Mouse (Mus musculus): ENCODE results near the gene Gfer. TPM values are rescaled to one million over a fixed set of nuclear protein-coding genes. Genes with fewer than 3 reads are reported as not detected.
A peak's percentile ranks its signal among the peaks of the same experiment; 100 is the strongest.

Gene Gfer
- polyA plus RNA-seq, 1 experiment from 2014 or later: 48.5 TPM

DNA sequence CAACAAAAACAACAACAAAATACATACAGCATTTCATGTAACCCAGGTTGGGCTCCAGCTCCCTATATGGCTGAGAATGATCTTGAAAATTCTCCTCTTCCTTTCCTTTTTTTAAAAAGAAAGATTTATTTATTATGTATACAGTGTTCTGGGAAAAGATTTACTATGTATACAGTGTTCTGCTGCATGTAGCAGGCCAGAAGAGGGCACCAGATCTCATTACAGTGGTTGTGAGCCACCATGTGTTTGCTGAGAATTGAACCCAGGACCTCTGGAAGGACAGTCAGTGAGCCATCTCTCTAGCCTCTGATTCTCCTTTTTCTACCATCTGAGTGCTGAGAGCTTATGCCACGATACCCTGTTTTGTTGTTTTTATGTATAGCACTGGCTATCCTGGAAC lies 38.6 kb upstream of the Gfer start:
- no peaks in the 10 kb centered on the region for H3K27me3 ChIP-seq (replicated peaks; ENCODE audit: control insufficient read depth, insufficient read depth, low read length)
- peaks cover 18% of the 10 kb centered on the region for H3K4me1 ChIP-seq (ENCODE audit: control insufficient read depth, insufficient read depth, low read length)
- ATAC-seq: no peak
- no peak overlapping the region for H3K4me2 ChIP-seq (ENCODE audit: low read depth, low read length)
- H3K9ac ChIP-seq (ENCODE audit: low read depth, low read length): no peak overlapping the region
- no peaks in the 10 kb centered on the region for H3K9me3 ChIP-seq (ENCODE audit: control insufficient read depth, low read length)
- WGBS: 83% methylated on average over 1 of the region's 1 CpGs
- no peaks in the 10 kb centered on the region for H3K36me3 ChIP-seq (ENCODE audit: control insufficient read depth, insufficient read depth, low read length)
- no peak overlapping the region for H3K27ac ChIP-seq (ENCODE audit: low read length)
- H3K4me3 ChIP-seq (ENCODE audit: low read length): no peak overlapping the region

DNA sequence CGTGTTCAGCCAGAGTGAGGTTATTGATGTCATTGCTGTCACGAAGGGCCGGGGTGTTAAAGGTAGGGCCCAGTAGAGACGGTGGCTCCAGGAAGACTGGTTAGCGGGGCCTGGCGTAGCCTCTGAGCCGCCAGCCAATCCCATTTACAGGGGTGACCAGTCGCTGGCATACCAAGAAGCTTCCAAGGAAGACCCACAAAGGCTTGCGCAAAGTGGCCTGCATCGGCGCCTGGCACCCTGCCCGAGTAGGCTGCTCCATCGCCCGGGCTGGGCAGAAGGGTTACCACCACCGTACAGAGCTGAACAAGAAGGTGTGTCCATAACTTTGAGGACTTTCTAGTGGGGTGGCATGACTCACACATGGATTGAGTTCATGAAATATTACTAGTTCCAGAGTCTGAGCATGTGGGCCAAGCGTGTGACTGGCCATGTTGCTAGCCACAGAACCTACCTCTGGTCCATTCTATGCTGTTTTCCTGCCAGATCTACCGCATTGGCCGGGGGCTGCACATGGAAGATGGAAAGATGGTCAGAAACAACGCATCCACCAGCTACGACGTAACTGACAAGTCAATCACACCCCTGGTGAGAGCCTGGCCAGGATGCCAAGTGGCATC lies 37.6 kb upstream of the Gfer start:
- Histone ChIP-seq H3K4me2 (ENCODE audit: low read depth, low read length) (no peak overlapping the region), H3K4me1 (ENCODE audit: control insufficient read depth, insufficient read depth, low read length) (peaks cover 18% of the 10 kb centered on the region), H3K9me3 (ENCODE audit: control insufficient read depth, low read length) (no peaks in the 10 kb centered on the region), H3K27ac (ENCODE audit: low read length) (no peak overlapping the region), H3K4me3 (ENCODE audit: low read length) (no peak overlapping the region), H3K9ac (ENCODE audit: low read depth, low read length) (no peak overlapping the region), H3K27me3 (replicated peaks; ENCODE audit: control insufficient read depth, insufficient read depth, low read length) (no peaks in the 10 kb centered on the region), H3K36me3 (ENCODE audit: control insufficient read depth, insufficient read depth, low read length) (no peaks in the 10 kb centered on the region)
- ATAC-seq: no peak
- 90% methylated on average over 21 of the region's 21 CpGs for WGBS

DNA sequence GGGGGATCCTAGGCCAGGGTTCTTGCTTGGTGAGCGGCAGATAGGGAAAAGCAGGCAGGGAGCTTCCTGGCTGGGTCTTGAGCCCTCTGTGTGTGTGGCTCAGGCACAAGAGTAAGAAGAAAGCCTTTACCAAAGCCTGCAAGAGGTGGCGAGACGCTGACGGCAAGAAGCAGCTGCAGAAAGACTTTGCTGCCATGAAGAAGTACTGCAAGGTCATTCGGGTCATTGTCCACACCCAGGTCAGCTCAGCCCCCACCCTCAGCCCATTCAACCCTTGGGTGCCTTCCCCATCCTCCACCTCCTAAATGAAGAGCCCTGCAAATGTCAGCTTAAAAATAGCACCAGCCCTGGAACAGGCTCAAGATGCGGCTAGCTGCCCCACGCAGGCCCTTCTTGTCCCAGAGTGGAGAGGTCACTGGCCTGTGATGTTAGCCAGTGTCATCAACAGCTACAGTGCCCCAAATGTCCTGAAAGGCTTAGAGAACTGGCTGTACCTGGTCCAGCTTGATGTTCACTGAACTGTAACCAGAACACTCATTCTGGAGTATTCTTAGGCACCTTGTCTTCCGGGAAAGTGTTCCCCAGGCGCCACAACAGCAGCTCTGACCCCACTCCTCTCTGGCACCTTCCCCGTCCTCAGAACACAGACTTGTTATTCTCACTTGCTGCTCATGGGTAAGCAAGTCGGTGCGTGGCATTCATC lies 36.4 kb upstream of the Gfer start:
- H3K4me3 ChIP-seq (ENCODE audit: low read length): no peak overlapping the region
- H3K4me1 ChIP-seq (ENCODE audit: control insufficient read depth, insufficient read depth, low read length): peaks cover 9% of the 10 kb centered on the region
- 0 out of 2 replicates have a peak overlapping the region, but pooled peaks have one; percentile 44 for H3K9ac ChIP-seq (ENCODE audit: low read depth, low read length)
- no peaks in the 10 kb centered on the region for H3K9me3 ChIP-seq (ENCODE audit: control insufficient read depth, low read length)
- H3K36me3 ChIP-seq (ENCODE audit: control insufficient read depth, insufficient read depth, low read length): no peaks in the 10 kb centered on the region
- H3K27me3 ChIP-seq (replicated peaks; ENCODE audit: control insufficient read depth, insufficient read depth, low read length): no peaks in the 10 kb centered on the region
- no peak for ATAC-seq
- H3K4me2 ChIP-seq (ENCODE audit: low read depth, low read length): no peak overlapping the region
- H3K27ac ChIP-seq (ENCODE audit: low read length): no peak overlapping the region
- WGBS: 81% methylated on average over 12 of the region's 12 CpGs

DNA sequence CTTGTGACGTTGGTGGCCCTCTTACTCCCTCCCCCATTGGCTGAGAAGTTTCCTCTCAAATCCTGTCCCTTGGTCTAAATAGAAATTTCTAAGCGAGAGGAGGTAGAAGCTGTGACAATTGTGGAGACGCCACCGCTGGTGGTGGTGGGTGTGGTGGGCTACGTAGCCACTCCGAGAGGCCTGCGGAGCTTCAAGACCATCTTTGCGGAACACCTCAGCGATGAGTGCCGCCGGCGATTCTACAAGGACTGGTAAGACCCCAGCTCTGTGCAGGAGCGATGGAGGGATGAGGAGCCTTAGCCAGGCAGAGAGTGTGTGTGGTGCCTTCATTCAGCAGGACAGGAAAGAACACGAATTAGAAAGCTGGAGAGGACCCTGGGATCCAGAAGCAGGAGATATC lies 34.8 kb upstream of the Gfer start:
- Histone ChIP-seq H3K4me2 (ENCODE audit: low read depth, low read length) (no peak overlapping the region), H3K4me3 (ENCODE audit: low read length) (no peak overlapping the region), H3K27me3 (replicated peaks; ENCODE audit: control insufficient read depth, insufficient read depth, low read length) (no peaks in the 10 kb centered on the region), H3K9me3 (ENCODE audit: control insufficient read depth, low read length) (no peaks in the 10 kb centered on the region), H3K4me1 (ENCODE audit: control insufficient read depth, insufficient read depth, low read length) (peaks cover 1% of the 10 kb centered on the region; the same call in 1 of the 2 replicates), H3K27ac (ENCODE audit: low read length) (no peak overlapping the region), H3K9ac (ENCODE audit: low read depth, low read length) (no peak overlapping the region), H3K36me3 (ENCODE audit: control insufficient read depth, insufficient read depth, low read length) (no peaks in the 10 kb centered on the region)
- WGBS: 82% methylated on average over 14 of the region's 14 CpGs
- ATAC-seq: no peak

DNA sequence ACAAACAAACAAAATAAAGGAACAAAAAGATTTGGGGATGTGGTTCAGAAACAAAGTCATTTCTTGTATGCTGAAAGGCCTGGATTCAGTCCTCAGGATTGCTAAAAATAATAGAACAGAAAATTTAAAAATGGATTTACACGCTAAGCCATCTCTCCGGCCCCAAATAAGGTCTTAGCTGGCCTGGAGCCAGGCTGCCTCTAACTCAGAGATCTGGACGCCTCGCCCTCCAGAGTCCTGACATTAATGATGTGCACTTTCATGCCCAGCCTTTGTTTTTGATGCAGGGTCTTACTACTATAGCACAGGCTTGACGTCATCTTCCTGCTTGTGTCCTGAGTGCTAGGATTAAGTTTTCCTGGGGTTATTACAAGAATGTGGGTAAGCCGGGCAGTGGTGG lies 33.1 kb upstream of the Gfer start:
- no peak for ATAC-seq
- H3K9ac ChIP-seq (ENCODE audit: low read depth, low read length): no peak overlapping the region
- no peaks in the 10 kb centered on the region for H3K9me3 ChIP-seq (ENCODE audit: control insufficient read depth, low read length)
- 58% methylated on average over 6 of the region's 6 CpGs for WGBS
- H3K27me3 ChIP-seq (replicated peaks; ENCODE audit: control insufficient read depth, insufficient read depth, low read length): no peaks in the 10 kb centered on the region
- no peak overlapping the region for H3K4me2 ChIP-seq (ENCODE audit: low read depth, low read length)
- no peak overlapping the region for H3K4me3 ChIP-seq (ENCODE audit: low read length)
- no peaks in the 10 kb centered on the region for H3K4me1 ChIP-seq (ENCODE audit: control insufficient read depth, insufficient read depth, low read length)
- no peaks in the 10 kb centered on the region for H3K36me3 ChIP-seq (ENCODE audit: control insufficient read depth, insufficient read depth, low read length)
- no peak overlapping the region for H3K27ac ChIP-seq (ENCODE audit: low read length)

DNA sequence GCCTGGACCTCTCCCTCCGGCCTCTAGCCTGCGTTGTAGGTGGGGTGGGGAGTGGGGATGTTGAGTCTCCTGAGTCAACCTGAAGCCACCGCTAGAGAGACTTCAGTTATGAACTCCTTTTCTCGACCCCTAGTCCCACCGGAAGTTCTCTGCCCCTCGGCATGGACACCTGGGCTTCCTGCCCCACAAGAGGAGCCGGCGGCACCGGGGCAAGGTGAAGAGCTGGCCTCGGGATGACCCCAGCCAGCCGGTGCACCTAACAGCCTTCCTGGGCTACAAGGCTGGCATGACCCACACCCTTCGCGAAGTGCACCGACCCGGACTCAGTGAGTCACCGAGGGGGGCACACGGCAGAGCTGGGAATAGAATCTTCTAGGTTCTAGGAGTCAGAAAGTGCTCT lies 32.2 kb upstream of the Gfer start:
- Histone ChIP-seq H3K9me3 (ENCODE audit: control insufficient read depth, low read length) (no peaks in the 10 kb centered on the region), H3K36me3 (ENCODE audit: control insufficient read depth, insufficient read depth, low read length) (no peaks in the 10 kb centered on the region), H3K4me3 (ENCODE audit: low read length) (no peak overlapping the region), H3K27me3 (replicated peaks; ENCODE audit: control insufficient read depth, insufficient read depth, low read length) (no peaks in the 10 kb centered on the region), H3K4me2 (ENCODE audit: low read depth, low read length) (no peak overlapping the region), H3K4me1 (ENCODE audit: control insufficient read depth, insufficient read depth, low read length) (peaks cover 1% of the 10 kb centered on the region; the same call in 1 of the 2 replicates), H3K27ac (ENCODE audit: low read length) (no peak overlapping the region), H3K9ac (ENCODE audit: low read depth, low read length) (no peak overlapping the region)
- ATAC-seq: no peak
- 68% methylated on average over 17 of the region's 17 CpGs for WGBS

DNA sequence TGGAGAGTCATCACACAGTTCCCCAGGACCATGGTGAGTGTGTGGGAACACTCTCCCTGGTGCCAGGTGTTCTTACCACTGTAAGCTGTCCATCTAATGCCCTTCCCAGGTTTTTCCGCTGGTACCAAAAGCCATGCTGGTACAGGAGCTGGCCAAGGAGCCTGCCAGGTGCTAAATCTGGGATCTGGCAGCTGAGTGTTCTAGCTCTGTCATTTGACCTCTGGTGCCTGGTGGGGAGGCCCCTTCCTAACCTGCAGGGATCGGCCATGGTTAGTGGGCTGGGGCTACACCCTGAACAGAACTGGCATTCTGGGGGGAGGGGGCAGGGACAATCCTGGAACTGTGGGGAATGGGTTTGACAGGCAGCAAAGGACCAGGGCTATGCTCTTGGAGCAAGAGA lies 31.7 kb upstream of the Gfer start, which contains the start of gene Rpl3l:
TSS of gene Rpl3l (plus strand) at position 203 of the 400 bp plus-strand sequence.
- Histone ChIP-seq H3K4me2 (ENCODE audit: low read depth, low read length) (no peak within 1 kb of the TSS), H3K36me3 (ENCODE audit: control insufficient read depth, insufficient read depth, low read length) (no peaks in the 10 kb centered on the region), H3K9me3 (ENCODE audit: control insufficient read depth, low read length) (no peaks in the 10 kb centered on the region), H3K27me3 (replicated peaks; ENCODE audit: control insufficient read depth, insufficient read depth, low read length) (no peaks in the 10 kb centered on the region), H3K9ac (ENCODE audit: low read depth, low read length) (no peak within 1 kb of the TSS), H3K4me3 (ENCODE audit: low read length) (no peak within 1 kb of the TSS), H3K4me1 (ENCODE audit: control insufficient read depth, insufficient read depth, low read length) (peaks cover 6% of the 10 kb centered on the region), H3K27ac (ENCODE audit: low read length) (no peak within 1 kb of the TSS)
- no peak for ATAC-seq
- 70% methylated on average over 2 of the region's 2 CpGs for WGBS

DNA sequence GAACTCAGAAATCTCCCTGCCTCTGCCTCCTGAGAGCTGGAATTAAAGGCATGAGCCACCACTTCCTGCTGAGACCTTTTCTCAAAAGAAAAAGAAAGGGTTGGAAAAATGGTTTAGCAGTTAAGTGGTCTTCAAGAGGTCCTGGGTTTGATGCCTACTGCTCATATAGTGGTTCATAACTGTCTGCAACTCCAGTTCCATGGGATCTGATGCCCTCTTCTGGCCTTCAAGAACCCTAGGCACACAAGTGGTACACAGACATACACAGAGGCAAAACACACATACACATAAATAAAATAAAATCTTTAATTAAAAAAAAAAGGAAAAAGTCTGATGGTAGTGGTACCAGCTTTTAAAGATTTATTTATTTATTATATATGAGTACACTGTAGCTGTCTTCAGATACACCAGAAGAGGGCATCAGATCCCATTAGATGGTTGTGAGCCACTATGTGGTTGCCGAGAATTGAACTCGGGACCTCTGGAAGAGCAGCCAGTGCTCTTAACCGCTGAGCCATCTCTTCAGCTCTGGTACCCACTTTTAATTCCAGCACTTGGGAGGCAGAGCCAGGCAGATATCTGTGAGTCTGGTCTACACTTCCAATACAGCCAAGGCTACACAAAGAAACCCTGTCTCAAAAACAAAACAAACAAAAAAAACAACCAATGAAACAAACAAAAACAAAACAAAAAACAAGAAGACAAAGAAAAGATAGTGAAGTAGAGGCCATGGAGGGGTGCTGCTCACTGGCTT lies 29.9 kb upstream of the Gfer start:
- peaks cover 14% of the 10 kb centered on the region for H3K4me1 ChIP-seq (ENCODE audit: control insufficient read depth, insufficient read depth, low read length)
- ATAC-seq: no peak
- H3K9ac ChIP-seq (ENCODE audit: low read depth, low read length): no peak overlapping the region
- H3K27me3 ChIP-seq (replicated peaks; ENCODE audit: control insufficient read depth, insufficient read depth, low read length): no peaks in the 10 kb centered on the region
- no peak overlapping the region for H3K4me3 ChIP-seq (ENCODE audit: low read length)
- H3K36me3 ChIP-seq (ENCODE audit: control insufficient read depth, insufficient read depth, low read length): peaks cover 7% of the 10 kb centered on the region
- 71% methylated on average over 3 of the region's 3 CpGs for WGBS
- H3K27ac ChIP-seq (ENCODE audit: low read length): no peak overlapping the region
- H3K4me2 ChIP-seq (ENCODE audit: low read depth, low read length): no peak overlapping the region
- H3K9me3 ChIP-seq (ENCODE audit: control insufficient read depth, low read length): no peaks in the 10 kb centered on the region

DNA sequence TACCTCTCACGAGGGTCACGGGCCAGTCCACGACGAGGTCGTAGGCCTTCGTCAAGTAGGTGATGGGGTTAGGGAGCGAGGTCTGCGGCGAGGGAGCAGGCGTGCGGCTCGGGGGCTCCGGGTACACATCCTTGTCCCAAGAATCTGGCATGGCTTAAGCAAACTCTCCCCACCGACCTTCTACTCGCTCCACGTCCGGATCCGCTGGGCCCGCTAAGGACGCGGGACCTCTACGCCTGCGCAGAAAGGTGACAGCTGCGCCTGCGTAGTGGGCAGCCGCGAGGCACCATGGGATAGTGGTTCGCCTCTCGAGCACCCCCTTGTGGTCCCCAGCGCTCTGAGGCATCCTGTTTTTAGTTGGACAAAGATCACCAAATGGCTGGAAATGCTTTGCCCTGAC lies 28.2 kb upstream of the Gfer start, which contains the start of gene Ndufb10:
TSS of gene Ndufb10 (minus strand) at position 295 of the 400 bp plus-strand sequence.
- peaks cover 7% of the 10 kb centered on the region for H3K36me3 ChIP-seq (ENCODE audit: control insufficient read depth, insufficient read depth, low read length)
- 0% methylated on average over 30 of the region's 30 CpGs for WGBS
- peak within 1 kb of the TSS; percentile 90 for H3K27ac ChIP-seq (ENCODE audit: low read length)
- H3K4me3 ChIP-seq (ENCODE audit: low read length): peak within 1 kb of the TSS; percentile 89
- no peaks in the 10 kb centered on the region for H3K27me3 ChIP-seq (replicated peaks; ENCODE audit: control insufficient read depth, insufficient read depth, low read length)
- peak within 1 kb of the TSS; percentile 89 for H3K9ac ChIP-seq (ENCODE audit: low read depth, low read length)
- no peaks in the 10 kb centered on the region for H3K9me3 ChIP-seq (ENCODE audit: control insufficient read depth, low read length)
- H3K4me1 ChIP-seq (ENCODE audit: control insufficient read depth, insufficient read depth, low read length): peaks cover 14% of the 10 kb centered on the region
- H3K4me2 ChIP-seq (ENCODE audit: low read depth, low read length): peak within 1 kb of the TSS; percentile 58
- peak; percentile 74 for ATAC-seq
